Mouse (Mus musculus): Measurements from ENCODE around the gene Slc39a8.

DNA sequence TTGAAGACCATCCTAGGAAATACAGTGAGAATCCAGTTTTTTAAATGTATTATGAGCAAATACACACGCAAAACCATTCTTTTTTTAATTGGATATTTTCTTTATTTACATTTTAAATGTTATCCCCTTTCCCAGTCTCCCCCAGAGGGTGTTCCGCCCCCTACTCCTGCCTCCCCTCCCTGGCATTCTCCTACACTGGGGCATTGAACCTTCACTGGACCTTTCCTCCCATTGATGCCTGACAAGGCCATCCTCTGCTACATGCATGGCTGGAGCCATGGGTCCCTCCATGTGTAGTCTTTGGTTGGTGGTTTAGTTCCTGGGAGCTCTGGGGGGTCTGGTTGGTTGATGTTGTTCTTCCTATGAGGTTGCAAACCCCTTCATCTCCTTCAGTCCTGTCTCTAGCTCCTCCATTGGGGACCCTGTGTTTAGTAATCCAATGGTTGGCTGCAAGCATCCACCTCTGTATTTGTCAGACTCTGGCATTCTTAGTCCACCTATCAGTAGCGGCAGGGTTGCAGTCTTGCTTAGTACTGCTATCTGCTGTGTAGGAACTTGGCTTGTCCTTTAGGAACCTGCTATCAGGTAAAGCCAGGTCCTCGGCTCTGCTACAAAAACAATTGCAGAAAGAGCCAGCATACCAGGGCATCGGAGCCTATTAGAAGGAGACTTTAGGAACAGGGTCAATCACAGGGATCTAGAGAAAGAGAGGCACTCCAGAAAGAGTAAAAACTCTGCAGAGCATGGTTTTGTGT lies 8.9 kb upstream of the Slc39a8 start:
- TF ChIP-seq CTCF (IDR thresholded peaks at IDR 0.05; ENCODE audit: low read depth) (no peak), EP300 (IDR thresholded peaks at IDR 0.05; ENCODE audit: low read depth) (no peak)

Measured in liver, embryonic 14.5 days (tissue).